Mouse (Mus musculus) megakaryocyte-erythroid progenitor cell, adult 5 weeks (primary cell): Measurements from ENCODE around the gene Gm3033. TPM values are rescaled to one million over a fixed set of nuclear protein-coding genes. Genes with fewer than 3 reads are reported as not detected.

Source experiments
- polyA plus RNA-seq: library from polyadenylated mRNA; stranded (reverse); fragments of >175 nt; gene quantifications from 2 replicates; pipeline ENCODE4 v1.2.3, GENCODE M21; 2012

Gm3033 gene
- 0.03 TPM in 1 of 2 replicates, not detected in the other for polyA plus RNA-seq

DNA sequence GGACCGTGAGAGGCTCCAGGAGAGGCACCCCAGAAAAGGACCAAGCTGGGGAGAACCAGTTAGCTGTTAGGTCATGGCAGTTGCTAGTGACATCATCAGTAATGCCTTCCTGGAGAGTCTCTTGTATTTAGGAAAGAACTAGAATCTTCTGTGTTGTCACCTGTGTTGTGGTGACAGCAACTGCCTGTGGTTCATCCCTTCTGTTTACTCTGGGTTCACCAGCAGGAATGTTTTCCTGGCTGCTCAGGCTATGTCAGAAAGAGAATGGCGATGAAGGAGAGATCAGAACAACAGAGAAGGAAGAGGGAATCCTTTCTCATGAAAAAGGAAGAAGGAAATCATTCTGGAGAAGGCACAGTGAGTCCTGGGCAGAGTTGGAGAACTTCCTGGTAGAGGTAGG is at the start of gene Gm3033:
Gene Gm3033 (plus strand): TSS at position 301 of the 400 bp plus-strand sequence.

GRCm38 (mm10) chr14:3809774-3810173 is 36.3 kb upstream of the Gm3033 start, which contains the start of gene Gm3002:
Gene Gm3002 (plus strand): TSS chr14:3810074.

GRCm38 (mm10) chr14:3883872-3884271 is 37.8 kb downstream of the Gm3033 start, which contains the start of gene Gm2916:
Gene Gm2916 (plus strand): TSS chr14:3884172.

Other genes with a start within 250 kb of the Gm3033 start
- not detected in 2 replicates for gene Gm3012, start 211.7 kb upstream of the Gm3033 start, polyA plus RNA-seq
- gene Gm3020, start 194.2 kb upstream of the Gm3033 start, polyA plus RNA-seq, result not detected in 2 replicates
- gene Gm3043, start 157.5 kb upstream of the Gm3033 start, polyA plus RNA-seq, result not detected in 2 replicates
- gene Gm3002, start 36.2 kb upstream of the Gm3033 start, polyA plus RNA-seq, result not detected in 2 replicates
- not detected in 2 replicates for gene Gm2916, start 37.9 kb downstream of the Gm3033 start, polyA plus RNA-seq
- gene Gm3029, start 85.5 kb downstream of the Gm3033 start, polyA plus RNA-seq, result not detected in 2 replicates
- not detected in 2 replicates for gene Gm3095, start 117.3 kb downstream of the Gm3033 start, polyA plus RNA-seq
- gene Gm3099, start 152.1 kb downstream of the Gm3033 start, polyA plus RNA-seq, result not detected in 2 replicates
- 0.04 TPM in 1 of 2 replicates, not detected in the other for gene Gm5796, start 177.7 kb downstream of the Gm3033 start, polyA plus RNA-seq
- gene Gm3115, start 237.9 kb downstream of the Gm3033 start, polyA plus RNA-seq, result not detected in 2 replicates